Mouse (Mus musculus) c-Kit-positive CD71-positive TER-119-positive erythroid progenitor cells, embryonic 14.5 days (primary cell): ENCODE measurements around the gene Cbl.
"Not testable (repeated sequence)": the region's sequence is repeated elsewhere in the genome, so short reads cannot be mapped to it uniquely, and the experiment has no call there.

Experiments used
- DNase-seq: peaks from one replicate; pipeline ENCODE4 v3.0.0-alpha.2; 2013; ENCODE audit warnings: low spot score

The Cbl gene

GRCm38 (mm10) chr9:44129633-44130032 is 104.2 kb downstream of the Cbl start:
- DNase-seq, result no peak

GRCm38 (mm10) chr9:44127351-44127801 is 106.5 kb downstream of the Cbl start:
- DNase-seq, result no peak

- no peak for DNase-seq
Observed at GRCm38 (mm10) chr9:44126746-44127145, 107.1 kb downstream of the Cbl start.

DNA sequence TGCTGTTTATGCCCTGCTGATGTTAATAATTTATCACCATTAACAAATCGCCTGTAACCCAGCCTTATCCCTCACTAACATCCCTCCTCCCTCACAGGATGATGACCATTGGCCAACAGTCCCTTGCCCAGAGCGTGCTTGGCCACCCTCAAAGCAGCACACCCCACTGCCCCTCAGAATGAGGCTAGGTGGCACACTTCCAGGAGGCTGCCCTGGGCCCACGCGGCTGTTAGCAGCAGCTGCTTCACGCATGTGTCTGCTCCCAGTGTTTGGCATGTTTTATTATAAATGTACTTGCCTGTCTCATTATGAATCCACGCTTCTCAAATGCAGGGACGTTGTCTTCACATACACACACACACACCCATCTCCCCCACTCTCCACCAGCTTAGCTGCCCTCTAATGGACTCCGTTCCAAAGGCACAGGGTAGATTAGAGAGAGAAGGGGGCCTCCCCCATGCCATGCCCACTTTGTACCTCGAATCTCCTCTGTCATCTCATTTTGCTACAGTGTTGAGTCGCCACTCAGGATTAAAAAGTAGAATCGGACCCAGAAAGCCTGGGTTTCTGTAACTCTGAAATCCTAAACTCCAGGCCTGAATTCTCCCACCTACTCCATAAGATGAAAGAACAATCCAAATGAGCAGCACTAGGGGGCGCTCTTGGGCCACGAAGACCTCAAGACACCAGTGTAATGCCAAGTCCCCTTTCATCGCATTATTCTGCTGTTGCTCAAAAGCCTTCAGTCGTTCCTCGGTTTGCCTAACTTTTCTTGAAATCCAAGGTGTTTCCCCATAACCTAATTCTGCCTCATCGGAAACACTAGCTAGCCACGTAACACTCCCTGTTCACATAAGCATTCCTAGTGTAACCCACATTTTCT is 108.1 kb downstream of the Cbl start:
- peak; percentile 82 for DNase-seq

- no peak for DNase-seq
Observed at GRCm38 (mm10) chr9:44125026-44125425, 108.8 kb downstream of the Cbl start.

DNA sequence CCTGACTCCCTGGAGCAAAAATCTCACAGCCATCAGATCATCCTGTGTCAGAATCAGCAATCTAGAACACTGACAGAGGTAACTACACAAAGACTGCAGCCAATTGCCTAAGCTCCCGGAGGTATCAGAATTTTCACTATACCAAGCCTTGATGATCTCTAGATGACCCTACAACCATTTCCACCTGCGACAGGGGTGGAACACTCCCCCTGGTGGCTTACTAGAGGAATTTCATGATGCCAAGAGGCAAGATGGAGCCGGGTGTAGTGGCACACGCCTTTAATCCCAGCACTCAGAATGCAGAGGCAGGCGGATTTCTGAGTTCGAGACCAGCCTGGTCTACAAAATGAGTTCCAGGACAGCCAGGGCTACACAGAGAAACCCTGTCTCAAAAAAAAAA is 109.5 kb downstream of the Cbl start:
- no peak for DNase-seq

GRCm38 (mm10) chr9:44119948-44120465 is 113.8 kb downstream of the Cbl start:
- no peak for DNase-seq

- peak; percentile 56 for DNase-seq
Observed at GRCm38 (mm10) chr9:44119011-44119410, 114.8 kb downstream of the Cbl start.

GRCm38 (mm10) chr9:44116182-44116581 is 117.7 kb downstream of the Cbl start:
- DNase-seq, result no peak

DNA sequence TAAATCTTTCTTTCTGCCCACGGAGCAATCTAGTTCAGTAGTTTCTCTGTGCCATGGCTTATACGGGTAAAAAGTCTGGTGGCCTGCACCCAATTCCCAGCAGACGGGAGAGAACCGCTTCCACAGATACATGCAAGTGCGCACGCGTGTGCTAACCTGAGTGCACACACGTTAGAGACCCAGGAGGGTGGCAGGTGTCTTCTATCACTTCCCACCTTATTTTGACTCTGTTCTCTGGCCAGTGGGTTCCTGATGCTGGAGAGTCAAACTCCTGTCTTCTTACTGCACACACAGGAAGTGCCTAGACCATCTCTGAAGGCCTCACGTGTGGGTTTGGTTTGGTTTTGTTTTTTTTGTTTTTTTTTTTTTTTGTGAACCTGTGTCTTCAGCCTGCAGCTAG is 118.2 kb downstream of the Cbl start:
- DNase-seq, result no peak

GRCm38 (mm10) chr9:44114453-44114852 is 119.4 kb downstream of the Cbl start:
- DNase-seq, result no peak

GRCm38 (mm10) chr9:44113105-44113789 is 120.6 kb downstream of the Cbl start, which contains the start of the genes Gm49380 and Rnf26:
Gene Gm49380, minus strand, starts transcription at chr9:44113500.
Gene Rnf26, minus strand, starts transcription at chr9:44113517.
- peak; percentile 98 for DNase-seq

DNA sequence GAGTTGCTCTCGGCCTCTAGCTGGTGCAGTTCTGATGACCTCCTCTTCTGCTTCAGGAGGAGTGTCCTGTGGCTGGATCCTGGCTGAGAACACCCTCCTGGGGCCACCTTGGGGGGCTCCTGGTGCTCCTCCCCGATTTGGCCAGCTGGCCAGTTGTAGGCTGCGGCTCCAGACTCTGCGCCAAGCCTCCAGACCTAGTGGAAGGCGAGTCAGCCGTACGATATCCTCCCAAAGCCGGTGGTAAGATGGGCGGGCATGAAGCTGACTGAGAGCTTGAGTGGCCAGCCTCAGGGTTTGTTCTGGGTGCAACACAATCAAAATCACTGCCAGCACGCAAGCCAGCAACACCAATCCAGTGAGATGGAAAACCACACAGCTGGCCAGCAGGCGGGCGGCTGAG is 121.9 kb downstream of the Cbl start:
- not testable (repeated sequence) for DNase-seq

DNA sequence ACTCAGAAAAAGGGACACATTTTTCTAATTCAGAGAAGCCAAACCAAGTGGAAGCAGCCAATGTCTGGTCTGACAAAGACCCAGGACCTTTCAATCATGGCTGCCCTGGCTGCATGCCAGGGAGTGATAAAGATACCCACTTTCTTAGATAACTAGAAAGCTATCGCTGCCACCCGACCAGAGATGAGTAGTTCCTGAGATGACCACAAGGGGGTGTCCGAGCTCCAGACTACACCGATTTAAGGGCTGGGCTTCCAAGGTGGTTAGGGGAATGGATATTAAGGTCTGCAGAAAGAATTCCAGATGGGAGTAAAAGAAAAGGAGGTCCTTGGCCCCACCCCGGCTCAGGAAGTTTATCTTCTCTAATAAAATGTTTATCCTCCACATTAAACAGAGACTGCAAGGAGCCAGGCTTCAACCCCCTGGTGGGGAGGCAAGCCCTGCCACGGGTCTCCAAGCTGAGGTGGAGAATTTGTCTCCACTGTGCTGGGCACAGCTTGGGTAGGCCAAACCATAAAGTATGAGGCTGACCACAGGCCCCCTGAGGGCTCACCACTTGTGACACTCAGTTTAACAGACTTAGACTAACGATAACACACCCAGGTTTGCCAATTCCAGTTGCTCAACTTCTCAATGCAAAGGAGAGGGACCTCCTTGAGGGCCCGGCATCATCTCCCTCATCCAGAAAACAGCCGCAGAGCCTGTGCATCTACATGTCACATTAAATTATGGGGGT is 124.3 kb downstream of the Cbl start:
- DNase-seq, result peak; percentile 81

GRCm38 (mm10) chr9:44108269-44109055 is 125.4 kb downstream of the Cbl start:
- DNase-seq, result no peak

GRCm38 (mm10) chr9:44107557-44108179 is 126.2 kb downstream of the Cbl start:
- DNase-seq, result no peak

- no peak for DNase-seq
Observed at GRCm38 (mm10) chr9:44107110-44107509, 126.7 kb downstream of the Cbl start, which contains the start of gene C1qtnf5. Gene C1qtnf5, plus strand, starts transcription at chr9:44107245.

DNA sequence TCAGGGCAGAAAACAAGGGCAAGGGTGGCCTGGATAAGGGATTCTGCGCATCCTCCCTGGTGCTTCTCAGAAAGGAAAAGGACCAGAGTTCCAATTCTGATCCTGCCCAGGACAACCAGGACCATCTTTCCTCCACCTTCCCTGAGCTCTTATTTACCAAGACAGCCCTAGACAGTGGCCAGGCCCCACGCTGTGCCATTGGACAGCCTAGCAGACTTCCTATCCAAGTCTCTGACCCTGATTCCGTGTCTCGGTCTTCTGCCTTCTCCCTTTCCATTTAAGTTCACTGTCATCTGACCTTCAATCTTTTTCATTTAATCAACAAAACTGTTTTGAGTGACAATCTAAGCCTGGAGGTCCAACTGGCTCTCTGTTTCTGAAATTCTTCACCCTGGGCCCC is 127.3 kb downstream of the Cbl start:
- DNase-seq, result no peak

- no peak for DNase-seq
Observed at GRCm38 (mm10) chr9:44106182-44106581, 127.7 kb downstream of the Cbl start.

DNA sequence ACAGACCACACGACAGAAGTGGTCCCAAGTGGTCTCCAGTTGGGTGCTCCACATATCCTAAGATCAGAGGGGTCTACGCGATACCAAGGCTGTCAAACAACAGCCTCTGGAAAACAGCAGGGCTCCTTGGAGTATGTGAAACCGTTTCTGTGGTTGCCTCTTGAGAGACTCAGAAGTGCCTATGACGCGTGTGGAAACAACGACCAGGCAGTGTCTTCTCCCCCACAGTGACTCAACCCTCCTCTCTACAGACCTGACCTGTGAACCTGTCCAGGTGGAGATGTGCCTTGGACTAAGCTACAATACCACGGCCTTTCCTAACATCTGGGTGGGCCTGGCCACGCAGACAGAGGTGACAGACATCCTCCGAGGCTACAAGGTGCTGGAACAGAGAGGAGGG is 128.1 kb downstream of the Cbl start:
- no peak for DNase-seq

GRCm38 (mm10) chr9:44104881-44105280 is 129.0 kb downstream of the Cbl start:
- DNase-seq, result no peak
